Mouse (Mus musculus) MEL (cell line): Measurements from ENCODE around the gene Tmed9. TPM values are rescaled to one million over a fixed set of nuclear protein-coding genes. Genes with fewer than 3 reads are reported as not detected.

Source experiments
- DNase-seq: peaks from one replicate; pipeline ENCODE4 v3.0.0; 2011; ENCODE audit warnings: low read depth, low spot score
- H3K27ac ChIP-seq: 2 replicates; pipeline ENCODE4 v1.5.1; 2012; ENCODE audit warnings: low read depth, mild to moderate bottlenecking, control low read depth, low read length, moderate library complexity; ENCODE audit not compliant: control insufficient read depth
- H3K27me3 ChIP-seq, 2 experiments: fragments of 150-350 bp in 1 of 2; sonication (generic) in 1 of 2; 2 replicates each; pipeline ENCODE4 v1.6.1; 2012; ENCODE audit warnings: low read length in 2 of 2, mild to moderate bottlenecking in 2 of 2, improper control_type of control experiment in 1 of 2, moderate library complexity in 1 of 2; ENCODE audit not compliant: insufficient read depth in 2 of 2, control insufficient read depth in 1 of 2
- H3K36me3 ChIP-seq, 2 experiments: 2 replicates each; pipeline ENCODE4 v1.6.1; 2012 to 2014; ENCODE audit warnings: low read length in 2 of 2, improper control_type of control experiment in 1 of 2, inconsistent platforms in 1 of 2, mild to moderate bottlenecking in 1 of 2; ENCODE audit not compliant: insufficient read depth in 2 of 2, control insufficient read depth in 1 of 2
- H3K4me1 ChIP-seq, 2 experiments: fragments of 150-350 bp in 1 of 2; sonication (generic) in 1 of 2; 2 replicates each; pipeline ENCODE4 v1.6.1; 2012; ENCODE audit warnings: low read length in 2 of 2, improper control_type of control experiment in 1 of 2, mild to moderate bottlenecking in 1 of 2; ENCODE audit not compliant: insufficient read depth in 2 of 2, control insufficient read depth in 1 of 2
- H3K4me3 ChIP-seq, 2 experiments: fragments of 150-350 bp in 1 of 2; sonication (generic) in 1 of 2; 2 replicates each; pipeline ENCODE4 v1.5.1; 2012; ENCODE audit warnings: low read depth in 2 of 2, low read length in 2 of 2, mild to moderate bottlenecking in 2 of 2, moderate library complexity in 2 of 2, control low read depth in 1 of 2, improper control_type of control experiment in 1 of 2; ENCODE audit not compliant: control insufficient read depth in 1 of 2, insufficient read depth in 1 of 2
- H3K79me2 ChIP-seq: 2 replicates; pipeline ENCODE4 v1.6.1; 2012; ENCODE audit warnings: mild to moderate bottlenecking, low read length, moderate library complexity; ENCODE audit not compliant: control insufficient read depth, poor library complexity, insufficient read depth
- H3K9ac ChIP-seq: 2 replicates; pipeline ENCODE4 v1.6.1; 2012; ENCODE audit warnings: low read depth, mild to moderate bottlenecking, control low read depth, low read length, moderate library complexity; ENCODE audit not compliant: control insufficient read depth, poor library complexity, severe bottlenecking
- H3K9me3 ChIP-seq: fragments of 150-350 bp; sonication (generic); replicated peaks from 2 replicates; pipeline ENCODE4 v1.6.1; 2012; ENCODE audit warnings: mild to moderate bottlenecking, low read length, improper control_type of control experiment, moderate library complexity; ENCODE audit not compliant: insufficient read depth
- CTCF ChIP-seq, 3 experiments: IDR thresholded peaks in 2 of 3; conservative IDR thresholded peaks in 1 of 3; 2 replicates each; pipeline ENCODE4 v1.5.1; 2011 to 2012; ENCODE audit warnings: low read length in 3 of 3, low read depth in 2 of 3, mild to moderate bottlenecking in 2 of 3, improper control_type of control experiment in 1 of 3, inconsistent platforms in 1 of 3, mixed read lengths in 1 of 3, moderate library complexity in 1 of 3; ENCODE audit not compliant: control insufficient read depth in 1 of 3, insufficient read depth in 1 of 3, poor library complexity in 1 of 3, severe bottlenecking in 1 of 3
- MXI1 ChIP-seq: IDR thresholded peaks from 2 replicates; pipeline ENCODE4 v1.6.1; 2011; ENCODE audit warnings: mild to moderate bottlenecking, low read depth, low read length, improper control_type of control experiment
- polyA plus RNA-seq, 2 experiments: library from polyadenylated mRNA; stranded (reverse) in 1 of 2; unstranded in 1 of 2; fragments of >175 nt in 1 of 2; fragments of >200 nt in 1 of 2; gene quantifications; 2 replicates each; pipeline versions ENCODE4 v1.2.1 to v1.2.4; 2012; ENCODE audit warnings: low replicate concordance in 2 of 2, low read depth in 1 of 2; ENCODE audit not compliant: insufficient read length in 2 of 2, insufficient read depth in 1 of 2, missing spikeins in 1 of 2
- total RNA-seq: library from RNA; depleted of rRNA; stranded (reverse); fragments of 300-350 nt; gene quantifications from 2 replicates; pipeline ENCODE4 v1.2.3, GENCODE M21; 2012; rRNA removed

The Tmed9 gene
- total and polyA plus RNA-seq, 3 experiments = 218 to 222 TPM; not detected in 1

- H3K9ac ChIP-seq = no peak overlapping the region
- no peak overlapping the region for H3K4me3 ChIP-seq
- TF ChIP-seq MXI1 = no peak
- peak in 2 of 3 experiments; percentile 28 to 39; a peak in 3 of 6 replicates for TF ChIP-seq CTCF (IDR thresholded peaks at IDR 0.05 in 2 of 3, conservative IDR thresholded peaks at IDR 0.05 in 1 of 3; ENCODE audit: control insufficient read depth in 1 of 3, insufficient read depth in 1 of 3, low read depth in 2 of 3, low read length in 3 of 3, poor library complexity in 1 of 3, severe bottlenecking in 1 of 3)
- no peaks in the 10 kb centered on the region for H3K9me3 ChIP-seq
- H3K4me1 ChIP-seq = no peaks in the 10 kb centered on the region
- no peaks in the 10 kb centered on the region for H3K27me3 ChIP-seq
- H3K79me2 ChIP-seq = peaks cover 17% of the 10 kb centered on the region
- peak; percentile 72 for DNase-seq
- no peak overlapping the region for H3K27ac ChIP-seq
- peaks cover 0 to 43% of the 10 kb centered on the region in 2 experiments; a peak in 2 of 4 replicates for H3K36me3 ChIP-seq
These were observed 71.0 kb downstream of the Tmed9 start for GRCm38 (mm10) chr13:55644525-55644924.

Other genes starting within 250 kb of the Tmed9 start
- 3.9 and 4.7 TPM in 2 replicates for gene Mxd3, start 243.9 kb upstream of the Tmed9 start, total RNA-seq
- gene Mxd3, start 243.9 kb upstream of the Tmed9 start, polyA plus RNA-seq = 1 to 10 TPM in 1 of 2 experiments, not detected in 1; 9.3 TPM
- 132 and 145 TPM in 2 replicates for gene Lman2, start 210.9 kb upstream of the Tmed9 start, total RNA-seq
- 100 to 1,000 TPM in 1 of 2 experiments, 10 to 100 TPM in 1; 86.1 to 239 TPM for gene Lman2, start 210.9 kb upstream of the Tmed9 start, polyA plus RNA-seq
- gene Rgs14, start 204.0 kb upstream of the Tmed9 start, total RNA-seq = 14.4 TPM in 2 replicates
- gene Rgs14, start 204.0 kb upstream of the Tmed9 start, polyA plus RNA-seq = 10 to 100 TPM in 1 of 2 experiments, not detected in 1; 20.5 TPM
- gene Slc34a1, start 175.5 kb upstream of the Tmed9 start, total RNA-seq = not detected in 2 replicates
- not detected for gene Slc34a1, start 175.5 kb upstream of the Tmed9 start, polyA plus RNA-seq
- gene Pfn3, start 158.5 kb upstream of the Tmed9 start, total RNA-seq = not detected in 2 replicates
- gene Pfn3, start 158.5 kb upstream of the Tmed9 start, polyA plus RNA-seq = not detected
- not detected in 2 replicates for gene F12, start 146.9 kb upstream of the Tmed9 start, total RNA-seq
- gene F12, start 146.9 kb upstream of the Tmed9 start, polyA plus RNA-seq = not detected
- 75.9 and 83.2 TPM in 2 replicates for gene Grk6, start 128.7 kb upstream of the Tmed9 start, total RNA-seq
- gene Grk6, start 128.7 kb upstream of the Tmed9 start, polyA plus RNA-seq = 10 to 100 TPM in 1 of 2 experiments, not detected in 1; 96.7 TPM
- 2.4 and 2.7 TPM in 2 replicates for gene Prr7, start 109.5 kb upstream of the Tmed9 start, total RNA-seq
- gene Prr7, start 109.5 kb upstream of the Tmed9 start, polyA plus RNA-seq = 1 to 10 TPM in 1 of 2 experiments, not detected in 1; 8.7 TPM
- gene Dbn1, start 85.6 kb upstream of the Tmed9 start, total RNA-seq = 0.04 and 0.10 TPM in 2 replicates
- gene Dbn1, start 85.6 kb upstream of the Tmed9 start, polyA plus RNA-seq = under 1 TPM in 1 of 2 experiments, not detected in 1; 0.53 TPM
- gene Pdlim7, start 60.1 kb upstream of the Tmed9 start, total RNA-seq = 12.3 and 15.7 TPM in 2 replicates
- gene Pdlim7, start 60.1 kb upstream of the Tmed9 start, polyA plus RNA-seq = 10 to 100 TPM in 1 of 2 experiments, not detected in 1; 40.6 TPM
- gene Dok3, start 44.4 kb upstream of the Tmed9 start, total RNA-seq = 1.4 and 1.6 TPM in 2 replicates
- 1 to 10 TPM in 1 of 2 experiments, not detected in 1; 4.3 TPM for gene Dok3, start 44.4 kb upstream of the Tmed9 start, polyA plus RNA-seq
- 58.5 and 61.6 TPM in 2 replicates for gene Ddx41, start 37.1 kb upstream of the Tmed9 start, total RNA-seq
- 10 to 100 TPM in 1 of 2 experiments, not detected in 1; 88.8 TPM for gene Ddx41, start 37.1 kb upstream of the Tmed9 start, polyA plus RNA-seq
- 11.7 and 11.9 TPM in 2 replicates for gene Fam193b, start 2.6 kb upstream of the Tmed9 start, total RNA-seq
- gene Fam193b, start 2.6 kb upstream of the Tmed9 start, polyA plus RNA-seq = 10 to 100 TPM in 1 of 2 experiments, not detected in 1; 38.7 TPM
- 15.0 and 18.0 TPM in 2 replicates for gene B4galt7, start 26.2 kb downstream of the Tmed9 start, total RNA-seq
- 10 to 100 TPM in 1 of 2 experiments, not detected in 1; 19.9 TPM for gene B4galt7, start 26.2 kb downstream of the Tmed9 start, polyA plus RNA-seq
- 33.5 and 42.5 TPM in 2 replicates for gene Caml, start 49.3 kb downstream of the Tmed9 start, total RNA-seq
- gene Caml, start 49.3 kb downstream of the Tmed9 start, polyA plus RNA-seq = 10 to 100 TPM in 1 of 2 experiments, not detected in 1; 47.1 TPM
- gene Ddx46, start 61.3 kb downstream of the Tmed9 start, total RNA-seq = 52.8 and 58.3 TPM in 2 replicates
- 100 to 1,000 TPM in 1 of 2 experiments, 10 to 100 TPM in 1; 89.5 to 122 TPM for gene Ddx46, start 61.3 kb downstream of the Tmed9 start, polyA plus RNA-seq
- gene B230219D22Rik, start 119.4 kb downstream of the Tmed9 start, total RNA-seq = 16.2 and 20.4 TPM in 2 replicates
- gene B230219D22Rik, start 119.4 kb downstream of the Tmed9 start, polyA plus RNA-seq = 100 to 1,000 TPM in 1 of 2 experiments, 10 to 100 TPM in 1; 30.0 to 145 TPM
- gene Txndc15, start 140.9 kb downstream of the Tmed9 start, total RNA-seq = 37.5 and 43.0 TPM in 2 replicates
- gene Txndc15, start 140.9 kb downstream of the Tmed9 start, polyA plus RNA-seq = 10 to 100 TPM in 1 of 2 experiments, not detected in 1; 31.5 TPM
- 24.6 and 32.0 TPM in 2 replicates for gene Pcbd2, start 153.6 kb downstream of the Tmed9 start, total RNA-seq
- 10 to 100 TPM in 1 of 2 experiments, not detected in 1; 69.4 TPM for gene Pcbd2, start 153.6 kb downstream of the Tmed9 start, polyA plus RNA-seq
- not detected in 2 replicates for gene Catsper3, start 210.8 kb downstream of the Tmed9 start, total RNA-seq
- not detected for gene Catsper3, start 210.8 kb downstream of the Tmed9 start, polyA plus RNA-seq